Mouse (Mus musculus): ENCODE measurements around the gene Cyp27a1.

- TF ChIP-seq CTCF (IDR thresholded peaks at IDR 0.05; ENCODE audit: borderline replicate concordance, extremely low read depth, insufficient read depth, insufficient read length) (no peak), POLR2A (IDR thresholded peaks at IDR 0.05; ENCODE audit: borderline replicate concordance, extremely low read depth, insufficient read depth, insufficient read length, poor library complexity, severe bottlenecking) (no peak)
These were observed 19.3 kb upstream of the Cyp27a1 start for GRCm38 (mm10) chr1:74693891-74694583.
